Mouse (Mus musculus): ENCODE data around the gene Znhit6. TPM values are rescaled to one million over a fixed set of nuclear protein-coding genes. Genes with fewer than 3 reads are reported as not detected.

The Znhit6 gene
- polyA plus RNA-seq, 1 experiment = 20.6 TPM

- H3K4me2 ChIP-seq (ENCODE audit: low read depth) = peak overlapping the region; percentile 93
- peaks cover 36% of the 10 kb centered on the region for H3K79me2 ChIP-seq (ENCODE audit: control insufficient read depth, insufficient read depth)
- H3K4me3 ChIP-seq = peak overlapping the region; percentile 65
- H3K36me3 ChIP-seq (ENCODE audit: control insufficient read depth, insufficient read depth) = peaks cover 8% of the 10 kb centered on the region
- TF ChIP-seq POLR2AphosphoS2 (IDR thresholded peaks at IDR 0.05; ENCODE audit: insufficient read length, low read depth) = no peak
- TF ChIP-seq MYOG (IDR thresholded peaks at IDR 0.05; ENCODE audit: control insufficient read depth in 1 of 3, insufficient read depth in 1 of 3, insufficient read length in 2 of 3, low read depth in 2 of 3) = no peak
- no peak for TF ChIP-seq MYOD1 (IDR thresholded peaks at IDR 0.05; ENCODE audit: control insufficient read depth in 1 of 3, insufficient read length in 2 of 3, low read depth in 2 of 3)
- TF ChIP-seq SRF (IDR thresholded peaks at IDR 0.05; ENCODE audit: control insufficient read depth, insufficient read length, low read depth) = no peak
- TF ChIP-seq REST (IDR thresholded peaks at IDR 0.05; ENCODE audit: insufficient read depth, insufficient read length) = no peak
- no peak for TF ChIP-seq TCF12 (IDR thresholded peaks at IDR 0.05; ENCODE audit: insufficient read depth, poor library complexity, severe bottlenecking)
- no peak for TF ChIP-seq E2F4 (IDR thresholded peaks at IDR 0.05; ENCODE audit: insufficient read depth)
- no peak for TF ChIP-seq TCF3 (IDR thresholded peaks at IDR 0.05; ENCODE audit: insufficient read length, low read depth)
- no peak for TF ChIP-seq POLR2A (IDR thresholded peaks at IDR 0.05; ENCODE audit: insufficient read length, low read depth)
- no peak for TF ChIP-seq MAX (IDR thresholded peaks at IDR 0.05; ENCODE audit: low read depth)
- no peak for TF ChIP-seq CEBPB (IDR thresholded peaks at IDR 0.05; ENCODE audit: insufficient read depth, poor library complexity, severe bottlenecking)
- TF ChIP-seq USF1 (IDR thresholded peaks at IDR 0.05; ENCODE audit: low read depth) = no peak
- H3K27me3 ChIP-seq (ENCODE audit: control insufficient read depth, insufficient read depth, insufficient read length) = no peaks in the 10 kb centered on the region
- peak overlapping the region; percentile 53 for H3ac ChIP-seq (ENCODE audit: control insufficient read depth, insufficient read length)
These were observed 75.9 kb downstream of the Znhit6 start for GRCm38 (mm10) chr3:145651978-145652321.

DNA sequence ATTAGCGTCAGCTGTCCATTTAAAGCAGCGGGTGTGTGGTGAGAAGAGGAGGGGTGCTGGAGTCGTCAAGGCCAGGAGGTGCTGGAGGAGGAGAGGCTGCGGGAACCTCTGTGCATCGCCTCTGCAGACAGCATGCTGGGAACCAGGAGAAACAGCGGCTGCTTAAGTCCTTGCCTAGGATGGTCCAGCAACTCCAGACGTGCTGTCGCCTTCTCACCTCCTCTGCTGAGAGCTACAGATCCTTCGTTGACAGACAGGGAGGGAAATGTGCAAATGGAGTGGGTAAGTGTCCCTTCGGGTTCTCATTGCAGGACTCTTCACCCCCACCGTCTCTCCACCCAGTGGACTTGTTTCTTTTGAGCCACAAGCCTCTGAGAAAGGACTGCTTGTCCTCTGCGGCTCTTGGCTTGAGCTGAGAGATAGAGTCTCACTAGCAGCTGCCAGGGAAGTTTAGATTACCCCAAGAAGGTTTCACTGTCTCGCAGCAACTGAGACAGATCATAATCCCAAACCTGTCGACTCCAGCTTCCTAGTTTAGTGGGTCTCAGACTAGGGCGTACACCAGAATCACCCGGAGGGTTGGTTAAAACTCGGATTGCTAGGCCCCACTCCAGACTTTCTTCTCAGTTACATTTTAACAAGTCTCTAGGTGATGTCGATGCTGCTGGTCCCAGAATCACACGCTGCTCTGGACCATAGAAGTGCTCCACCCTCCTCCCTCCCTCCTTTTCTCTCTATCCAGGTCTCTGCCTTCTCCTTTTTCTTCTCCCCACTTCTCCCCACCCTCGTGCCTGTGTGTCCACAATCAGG, 76.5 kb downstream of the Znhit6 start:
- Histone ChIP-seq H3K4me2 (ENCODE audit: low read depth) (peak overlapping the region; percentile 93), H3ac (ENCODE audit: control insufficient read depth, insufficient read length) (peak overlapping the region; percentile 53), H3K27me3 (ENCODE audit: control insufficient read depth, insufficient read depth, insufficient read length) (no peaks in the 10 kb centered on the region), H3K79me2 (ENCODE audit: control insufficient read depth, insufficient read depth) (peaks cover 36% of the 10 kb centered on the region), H3K4me3 (peak overlapping the region; percentile 65), H3K36me3 (ENCODE audit: control insufficient read depth, insufficient read depth) (peaks cover 3% of the 10 kb centered on the region)
- TF ChIP-seq MYOG (IDR thresholded peaks at IDR 0.05; ENCODE audit: control insufficient read depth in 1 of 3, insufficient read depth in 1 of 3, insufficient read length in 2 of 3, low read depth in 2 of 3) (peak in 2 of 3 experiments; percentile 5 to 77), POLR2AphosphoS2 (IDR thresholded peaks at IDR 0.05; ENCODE audit: insufficient read length, low read depth) (peak; percentile 47), MYOD1 (IDR thresholded peaks at IDR 0.05; ENCODE audit: control insufficient read depth in 1 of 3, insufficient read length in 2 of 3, low read depth in 2 of 3) (peak in 1 of 3 experiments; percentile 48), POLR2A (IDR thresholded peaks at IDR 0.05; ENCODE audit: insufficient read length, low read depth) (peak; percentile 55), SRF (IDR thresholded peaks at IDR 0.05; ENCODE audit: control insufficient read depth, insufficient read length, low read depth) (peak; percentile 64), TCF3 (IDR thresholded peaks at IDR 0.05; ENCODE audit: insufficient read length, low read depth) (no peak), CEBPB (IDR thresholded peaks at IDR 0.05; ENCODE audit: insufficient read depth, poor library complexity, severe bottlenecking) (no peak)

GRCm38 (mm10) chr3:145653191-145653940, 77.4 kb downstream of the Znhit6 start:
- Histone ChIP-seq H3K4me3 (peak overlapping the region; percentile 65), H3ac (ENCODE audit: control insufficient read depth, insufficient read length) (peak overlapping the region; percentile 53), H3K4me2 (ENCODE audit: low read depth) (peak overlapping the region; percentile 93), H3K79me2 (ENCODE audit: control insufficient read depth, insufficient read depth) (peaks cover 33% of the 10 kb centered on the region), H3K36me3 (ENCODE audit: control insufficient read depth, insufficient read depth) (no peaks in the 10 kb centered on the region), H3K27me3 (ENCODE audit: control insufficient read depth, insufficient read depth, insufficient read length) (no peaks in the 10 kb centered on the region)
- TF ChIP-seq MYOD1 (IDR thresholded peaks at IDR 0.05; ENCODE audit: control insufficient read depth in 1 of 3, insufficient read length in 2 of 3, low read depth in 2 of 3) (peak in 1 of 3 experiments; percentile 21), MAX (IDR thresholded peaks at IDR 0.05; ENCODE audit: low read depth) (no peak), CEBPB (IDR thresholded peaks at IDR 0.05; ENCODE audit: insufficient read depth, poor library complexity, severe bottlenecking) (no peak), MYOG (IDR thresholded peaks at IDR 0.05; ENCODE audit: control insufficient read depth in 1 of 3, insufficient read depth in 1 of 3, insufficient read length in 2 of 3, low read depth in 2 of 3) (no peak), POLR2A (IDR thresholded peaks at IDR 0.05; ENCODE audit: insufficient read length, low read depth) (peak; percentile 60), POLR2AphosphoS2 (IDR thresholded peaks at IDR 0.05; ENCODE audit: insufficient read length, low read depth) (peak; percentile 73), SRF (IDR thresholded peaks at IDR 0.05; ENCODE audit: control insufficient read depth, insufficient read length, low read depth) (peak; percentile 99)

- TF ChIP-seq E2F4 (IDR thresholded peaks at IDR 0.05; ENCODE audit: insufficient read depth) = no peak
- no peak for TF ChIP-seq REST (IDR thresholded peaks at IDR 0.05; ENCODE audit: insufficient read depth, insufficient read length)
- TF ChIP-seq CEBPB (IDR thresholded peaks at IDR 0.05; ENCODE audit: insufficient read depth, poor library complexity, severe bottlenecking) = no peak
- no peak for TF ChIP-seq TCF3 (IDR thresholded peaks at IDR 0.05; ENCODE audit: insufficient read length, low read depth)
- TF ChIP-seq MYOG (IDR thresholded peaks at IDR 0.05; ENCODE audit: control insufficient read depth in 1 of 3, insufficient read depth in 1 of 3, insufficient read length in 2 of 3, low read depth in 2 of 3) = no peak
- TF ChIP-seq MYOD1 (IDR thresholded peaks at IDR 0.05; ENCODE audit: control insufficient read depth in 1 of 3, insufficient read length in 2 of 3, low read depth in 2 of 3) = no peak
- no peak for TF ChIP-seq POLR2AphosphoS2 (IDR thresholded peaks at IDR 0.05; ENCODE audit: insufficient read length, low read depth)
- TF ChIP-seq SRF (IDR thresholded peaks at IDR 0.05; ENCODE audit: control insufficient read depth, insufficient read length, low read depth) = no peak
- TF ChIP-seq TCF12 (IDR thresholded peaks at IDR 0.05; ENCODE audit: insufficient read depth, poor library complexity, severe bottlenecking) = no peak
- TF ChIP-seq POLR2A (IDR thresholded peaks at IDR 0.05; ENCODE audit: insufficient read length, low read depth) = no peak
- TF ChIP-seq MAX (IDR thresholded peaks at IDR 0.05; ENCODE audit: low read depth) = no peak
- TF ChIP-seq USF1 (IDR thresholded peaks at IDR 0.05; ENCODE audit: low read depth) = no peak
- peak overlapping the region; percentile 53 for H3ac ChIP-seq (ENCODE audit: control insufficient read depth, insufficient read length)
- no peaks in the 10 kb centered on the region for H3K36me3 ChIP-seq (ENCODE audit: control insufficient read depth, insufficient read depth)
- H3K27me3 ChIP-seq (ENCODE audit: control insufficient read depth, insufficient read depth, insufficient read length) = no peaks in the 10 kb centered on the region
- peak overlapping the region; percentile 93 for H3K4me2 ChIP-seq (ENCODE audit: low read depth)
- peaks cover 27% of the 10 kb centered on the region for H3K79me2 ChIP-seq (ENCODE audit: control insufficient read depth, insufficient read depth)
- peak overlapping the region; percentile 65 for H3K4me3 ChIP-seq
These were observed 78.0 kb downstream of the Znhit6 start for GRCm38 (mm10) chr3:145654028-145654427.

Other genes with a start within 250 kb of the Znhit6 start
- 49.6 TPM for gene Ccn1, start 73.8 kb downstream of the Znhit6 start, polyA plus RNA-seq (2012; fragmentation: generic; extraction: Trizol)
- 7.4 TPM for gene Ddah1, start 182.5 kb downstream of the Znhit6 start, polyA plus RNA-seq (2012; fragmentation: generic; extraction: Trizol)